Mouse (Mus musculus) limb, embryonic 14.5 days (tissue): Measurements from ENCODE around the gene Atp1a3. TPM values are rescaled to one million over a fixed set of nuclear protein-coding genes. Genes with fewer than 3 reads are reported as not detected.

Experiments
- ATAC-seq: fragments of 200-750 bp; cut with Nextera tagmentation; 2 replicates; pipeline ENCODE4 v1.8.0; 2017; ENCODE audit warnings: low read depth, moderate number of reproducible peaks, moderate TSS enrichment; ENCODE audit not compliant: low FRiP score
- DNase-seq: peaks from one replicate; pipeline ENCODE4 v3.0.0-alpha.2; 2015; ENCODE audit warnings: low spot score
- H3K27ac ChIP-seq: fragments of 300-500 bp; sonication (generic); replicated peaks from 2 replicates; pipeline ENCODE4 v1.5.1; 2014; ENCODE audit warnings: low read depth, mild to moderate bottlenecking, low read length, moderate library complexity, mixed read lengths
- H3K27me3 ChIP-seq: fragments of 300-500 bp; sonication (generic); 2 replicates; pipeline ENCODE4 v1.6.1; 2014; ENCODE audit warnings: low read length, mixed read lengths; ENCODE audit not compliant: control insufficient read depth, insufficient read depth
- H3K36me3 ChIP-seq: fragments of 300-500 bp; sonication (generic); 2 replicates; pipeline ENCODE4 v1.6.1; 2014; ENCODE audit warnings: mild to moderate bottlenecking, low read length, moderate library complexity, mixed read lengths; ENCODE audit not compliant: control insufficient read depth, insufficient read depth
- H3K4me1 ChIP-seq: fragments of 300-500 bp; sonication (generic); 2 replicates; pipeline ENCODE4 v1.6.1; 2014; ENCODE audit warnings: antibody characterized with exemption, low read length, mixed read lengths; ENCODE audit not compliant: control insufficient read depth, insufficient read depth
- H3K4me2 ChIP-seq: fragments of 300-500 bp; sonication (generic); replicated peaks from 2 replicates; pipeline ENCODE4 v1.6.1; 2014; ENCODE audit warnings: low read depth, mild to moderate bottlenecking, low read length, moderate library complexity; ENCODE audit not compliant: severe bottlenecking
- H3K4me3 ChIP-seq: fragments of 300-500 bp; sonication (generic); replicated peaks from 2 replicates; pipeline ENCODE4 v1.5.1; 2014; ENCODE audit warnings: low read length
- H3K9ac ChIP-seq: fragments of 300-500 bp; sonication (generic); 2 replicates; pipeline ENCODE4 v1.6.1; 2014; ENCODE audit warnings: mild to moderate bottlenecking, low read depth, low read length, moderate library complexity; ENCODE audit not compliant: severe bottlenecking
- H3K9me3 ChIP-seq: fragments of 300-500 bp; sonication (generic); 2 replicates; pipeline ENCODE4 v1.6.1; 2016; ENCODE audit warnings: low read length; ENCODE audit not compliant: control insufficient read depth
- POLR2A ChIP-seq: fragments of 200-500 bp; IDR thresholded peaks from 2 replicates; pipeline ENCODE4 v1.8.0; 2012; ENCODE audit warnings: inconsistent platforms, mild to moderate bottlenecking, moderate library complexity, borderline replicate concordance; ENCODE audit not compliant: insufficient read depth, insufficient read length; ENCODE audit errors: extremely low read depth
- WGBS: fragments of 180-500 bp; shearing (Covaris S2); extraction: QIAGEN DNeasy Blood & Tissue Kit; methylation state at CpG from one replicate; pipeline ENCODE4 v1.1.7; 2014; 5-methylcytosine and 5-hydroxymethylcytosine counted together
- polyA plus RNA-seq, 2 experiments: library from polyadenylated mRNA; depleted of rRNA in 1 of 2; stranded (reverse) in 1 of 2; unstranded in 1 of 2; fragments of >200 nt; fragmentation: Nextera tagmentation in 1 of 2; extraction: Ambion mirVana in 1 of 2; gene quantifications; 2 replicates each; pipeline versions ENCODE4 v1.2.1 to v1.2.3; 2012 to 2014

Atp1a3 gene
- polyA plus RNA-seq, 2 experiments: 0.69 to 0.84 TPM

DNA sequence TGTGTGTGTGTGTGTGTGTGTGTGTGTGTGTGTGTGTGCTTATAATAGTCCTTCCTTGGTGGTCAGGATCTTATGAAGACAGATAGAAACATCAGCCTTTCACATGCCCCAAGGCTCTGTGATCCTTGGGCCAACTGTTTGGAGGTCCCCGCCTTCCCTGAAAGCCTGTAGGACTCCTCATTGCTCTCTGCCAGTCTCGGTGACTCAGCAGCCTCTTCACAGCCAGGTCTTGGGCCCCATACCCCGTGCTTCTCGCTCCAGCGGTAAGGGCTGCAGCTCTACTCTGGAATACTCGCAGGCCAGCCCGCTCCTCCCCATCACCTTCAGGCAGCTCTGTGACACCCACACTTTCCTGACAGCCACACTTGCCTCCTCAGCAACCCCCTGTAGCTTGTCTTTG is 20.7 kb upstream of the Atp1a3 start:
- Histone ChIP-seq H3K4me1 (no peaks in the 10 kb centered on the region), H3K9me3 (no peaks in the 10 kb centered on the region), H3K27ac (no peak overlapping the region), H3K4me3 (no peak overlapping the region), H3K9ac (no peak overlapping the region), H3K36me3 (peaks cover 42% of the 10 kb centered on the region), H3K27me3 (no peaks in the 10 kb centered on the region), H3K4me2 (no peak overlapping the region)
- no peak for TF ChIP-seq POLR2A
- DNase-seq (no peak), ATAC-seq (no peak)
- WGBS: 63% methylated on average over 7 of the region's 7 CpGs

DNA sequence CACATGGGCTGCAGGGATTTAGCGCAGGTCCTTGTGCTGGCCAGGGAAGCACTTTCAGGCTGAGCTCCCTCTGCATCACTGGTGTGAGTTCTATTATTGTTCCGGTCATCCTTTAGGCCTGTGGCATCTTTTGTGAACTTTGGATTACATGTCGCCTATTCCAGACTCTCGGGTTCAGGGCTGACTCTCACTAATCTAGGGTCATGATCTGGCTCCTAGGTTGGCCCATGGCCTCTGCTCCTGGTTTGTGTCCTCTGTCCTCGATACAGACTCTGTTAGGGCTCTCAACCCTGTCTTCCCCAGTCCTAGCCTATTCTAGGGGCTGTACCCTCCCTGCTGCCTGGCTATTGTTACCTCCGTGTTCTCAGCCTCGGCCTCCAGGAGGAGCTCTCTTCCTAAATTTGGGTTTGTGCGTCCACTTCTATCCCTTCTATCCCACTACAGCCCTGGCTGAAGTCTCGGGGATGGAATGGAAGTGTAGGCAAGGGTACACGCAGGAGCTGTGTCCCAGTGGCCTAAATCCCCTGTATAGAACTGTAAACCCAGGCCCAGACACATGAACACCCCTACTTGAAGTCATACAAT is 20.2 kb upstream of the Atp1a3 start:
- ATAC-seq: no peak
- no peaks in the 10 kb centered on the region for H3K4me1 ChIP-seq
- no peak for DNase-seq
- no peak for TF ChIP-seq POLR2A
- H3K4me3 ChIP-seq: no peak overlapping the region
- no peaks in the 10 kb centered on the region for H3K27me3 ChIP-seq
- H3K4me2 ChIP-seq: no peak overlapping the region
- 66% methylated on average over 10 of the region's 10 CpGs for WGBS
- no peak overlapping the region for H3K27ac ChIP-seq
- H3K9me3 ChIP-seq: no peaks in the 10 kb centered on the region
- H3K36me3 ChIP-seq: peaks cover 45% of the 10 kb centered on the region
- H3K9ac ChIP-seq: no peak overlapping the region

- Histone ChIP-seq H3K9ac (no peak overlapping the region), H3K36me3 (peaks cover 39% of the 10 kb centered on the region), H3K27ac (no peak overlapping the region), H3K4me1 (0 out of 2 replicates have a peak, but pooled peaks cover 10% of the 10 kb centered on the region), H3K4me3 (no peak overlapping the region), H3K27me3 (peaks cover 67% of the 10 kb centered on the region), H3K4me2 (no peak overlapping the region), H3K9me3 (no peaks in the 10 kb centered on the region)
- ATAC-seq (no peak), DNase-seq (no peak)
- no peak for TF ChIP-seq POLR2A
- 51% methylated on average over 7 of the region's 7 CpGs for WGBS
These were observed 5.8 kb upstream of the Atp1a3 start for GRCm38 (mm10) chr7:25011592-25011991.

DNA sequence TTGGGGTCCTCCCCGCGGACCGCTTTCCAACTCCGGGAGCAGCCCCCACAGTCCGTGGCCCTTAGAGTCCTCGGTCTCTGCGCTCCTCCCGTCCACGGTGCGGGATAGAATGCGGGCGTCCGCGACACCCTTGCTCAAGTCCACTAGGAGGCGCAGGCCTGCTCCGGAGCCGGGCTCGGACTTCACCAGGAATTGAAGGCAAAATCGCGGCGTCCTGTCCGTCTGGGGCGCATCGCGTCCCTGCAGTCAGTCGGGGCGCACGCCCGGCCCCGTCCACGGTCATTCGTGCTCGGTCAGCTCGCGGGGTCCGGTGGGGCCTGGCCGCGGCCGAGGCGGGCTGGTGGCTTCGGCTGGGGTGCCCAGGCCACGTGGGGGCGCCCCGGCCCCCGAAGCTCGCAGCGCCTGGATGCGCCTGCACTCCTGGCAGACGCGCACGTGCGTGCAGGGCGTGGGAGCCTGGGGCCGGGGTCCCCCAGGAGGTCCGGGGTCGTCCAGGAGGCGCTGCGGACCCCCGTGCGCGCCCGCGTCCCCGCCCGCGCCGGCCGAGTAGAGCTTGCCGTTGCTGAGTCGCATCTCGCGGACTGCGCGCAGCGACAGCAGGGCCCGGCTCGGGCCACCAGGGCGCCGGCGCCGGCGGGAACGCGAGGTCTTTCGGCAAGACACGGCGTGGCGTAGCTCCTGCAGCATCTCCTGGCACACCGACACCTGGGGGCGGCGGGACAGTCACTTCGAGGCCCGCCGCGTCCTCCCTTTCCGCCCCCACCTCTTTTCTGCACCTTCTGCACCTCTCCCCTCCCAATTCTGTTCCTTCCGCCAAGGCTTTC is 4.5 kb upstream of the Atp1a3 start:
- WGBS: 4% methylated on average over 66 of the region's 97 CpGs
- H3K9me3 ChIP-seq: no peaks in the 10 kb centered on the region
- ATAC-seq (no peak), DNase-seq (peak; percentile 25)
- no peak overlapping the region for H3K27ac ChIP-seq
- TF ChIP-seq POLR2A: no peak
- H3K36me3 ChIP-seq: peaks cover 30% of the 10 kb centered on the region
- H3K4me3 ChIP-seq: peak overlapping the region; percentile 27
- H3K4me1 ChIP-seq: 0 out of 2 replicates have a peak, but pooled peaks cover 10% of the 10 kb centered on the region
- H3K27me3 ChIP-seq: peaks cover 80% of the 10 kb centered on the region
- peak overlapping the region; percentile 49 for H3K4me2 ChIP-seq
- no peak overlapping the region for H3K9ac ChIP-seq

DNA sequence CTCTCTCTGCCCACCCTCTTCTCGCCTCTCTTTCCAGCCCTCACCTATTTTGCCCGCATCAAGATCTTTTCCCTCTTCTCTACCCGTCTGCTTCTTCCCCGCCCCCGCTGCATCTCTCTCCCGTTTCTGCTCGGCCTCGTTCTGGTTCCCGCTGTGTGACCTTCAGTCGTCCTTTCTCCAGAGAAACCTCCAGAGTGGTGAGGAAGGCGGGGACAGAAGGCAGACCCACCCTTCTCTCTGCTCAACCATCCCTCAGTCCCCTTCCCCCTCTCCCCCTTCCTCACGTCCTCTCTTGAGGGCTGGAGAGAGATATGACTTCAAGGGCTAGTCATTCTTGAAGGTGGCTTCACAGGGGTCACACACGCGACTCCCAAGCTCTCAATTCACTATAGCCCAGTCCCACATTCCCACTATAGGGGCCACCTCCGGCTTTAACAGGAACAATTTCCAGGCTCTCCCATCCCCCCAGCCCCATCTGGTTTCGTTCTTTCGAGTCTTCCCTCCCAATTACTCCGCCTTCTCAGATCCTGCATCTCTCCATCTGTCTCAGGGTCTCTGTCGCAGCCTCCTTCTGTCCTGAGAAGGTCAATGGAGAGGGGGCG is 3.4 kb upstream of the Atp1a3 start:
- Histone ChIP-seq H3K4me2 (no peak overlapping the region), H3K27ac (no peak overlapping the region), H3K4me3 (no peak overlapping the region), H3K4me1 (0 out of 2 replicates have a peak, but pooled peaks cover 10% of the 10 kb centered on the region), H3K9ac (no peak overlapping the region), H3K36me3 (peaks cover 19% of the 10 kb centered on the region), H3K9me3 (no peaks in the 10 kb centered on the region), H3K27me3 (peaks cover 90% of the 10 kb centered on the region)
- WGBS: 7% methylated on average over 20 of the region's 20 CpGs
- no peak for DNase-seq
- no peak for TF ChIP-seq POLR2A
- ATAC-seq: no peak
